Mouse (Mus musculus): ENCODE measurements around the gene Zbtb20.

DNA sequence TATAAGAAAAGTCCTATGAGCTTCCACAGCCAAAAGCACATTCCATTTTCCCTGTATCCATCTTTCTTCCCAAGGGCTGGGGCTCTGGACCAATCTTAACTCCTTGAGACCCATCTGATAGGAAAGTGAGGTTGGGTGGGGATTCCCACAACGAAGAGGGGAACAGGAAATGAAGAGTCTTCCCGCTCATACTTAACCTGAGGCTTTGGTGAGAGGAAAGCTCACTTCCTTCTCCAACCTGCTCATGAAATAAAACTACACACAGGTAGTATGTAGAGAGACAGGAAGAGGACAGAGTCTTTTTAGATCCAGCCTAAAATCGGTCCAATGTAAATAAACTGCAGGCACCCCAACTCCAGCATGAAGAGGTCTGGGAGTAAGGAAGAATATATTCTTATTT is 771.3 kb downstream of the Zbtb20 start:
- TF ChIP-seq CTCF (IDR thresholded peaks at IDR 0.05; ENCODE audit: control insufficient read depth, insufficient read depth, low read length) = no peak
- TF ChIP-seq POLR2A (IDR thresholded peaks at IDR 0.05; ENCODE audit: borderline replicate concordance, control insufficient read depth, low read depth, low read length) = no peak

Measured in bone marrow, adult 2 months (tissue).